Mouse (Mus musculus) forebrain, postnatal 0 days (tissue): Measurements from ENCODE around the gene Bend5. TPM values are rescaled to one million over a fixed set of nuclear protein-coding genes. Genes with fewer than 3 reads are reported as not detected.

Experiments used
- ATAC-seq: fragments of 200-750 bp; cut with Nextera tagmentation; 2 replicates; pipeline ENCODE4 v1.8.0; 2017; ENCODE audit warnings: mild to moderate bottlenecking, moderate library complexity
- DNase-seq: peaks from one replicate; pipeline ENCODE4 v3.0.0-alpha.2; 2015
- H3K27ac ChIP-seq: fragments of 300-500 bp; sonication (generic); 2 replicates; pipeline ENCODE4 v1.5.1; 2014; ENCODE audit warnings: low read depth, mild to moderate bottlenecking, antibody characterized with exemption, low read length, moderate library complexity, mixed read lengths
- H3K27me3 ChIP-seq: fragments of 300-500 bp; sonication (generic); 2 replicates; pipeline ENCODE4 v1.6.1; 2014; ENCODE audit warnings: mild to moderate bottlenecking, low read length, mixed read lengths; ENCODE audit not compliant: insufficient read depth
- H3K36me3 ChIP-seq: fragments of 300-500 bp; sonication (generic); 2 replicates; pipeline ENCODE4 v1.6.1; 2014; ENCODE audit warnings: mild to moderate bottlenecking, moderate library complexity; ENCODE audit not compliant: insufficient read depth
- H3K4me1 ChIP-seq: fragments of 300-500 bp; sonication (generic); 2 replicates; pipeline ENCODE4 v1.6.1; 2014; ENCODE audit warnings: antibody characterized with exemption; ENCODE audit not compliant: insufficient read depth
- H3K4me2 ChIP-seq: fragments of 300-500 bp; sonication (generic); 2 replicates; pipeline ENCODE4 v1.6.1; 2014; ENCODE audit warnings: low read depth, mild to moderate bottlenecking, moderate library complexity
- H3K4me3 ChIP-seq: fragments of 300-500 bp; sonication (generic); 2 replicates; pipeline ENCODE4 v1.5.1; 2014; ENCODE audit warnings: low read depth, low read length, mixed read lengths
- H3K9ac ChIP-seq: fragments of 300-500 bp; sonication (generic); 2 replicates; pipeline ENCODE4 v1.6.1; 2014; ENCODE audit warnings: mild to moderate bottlenecking
- H3K9me3 ChIP-seq: fragments of 300-500 bp; sonication (generic); 2 replicates; pipeline ENCODE4 v1.6.1; 2016; ENCODE audit warnings: low read length
- CTCF ChIP-seq: sonication (generic); IDR thresholded peaks from 2 replicates; pipeline ENCODE4 v1.5.1; 2016; ENCODE audit warnings: antibody characterized with exemption, control low read depth, low read depth
- WGBS: fragments of 180-500 bp; shearing (Covaris S2); extraction: QIAGEN DNeasy Blood & Tissue Kit; methylation state at CpG from one replicate; pipeline ENCODE4 v1.1.7; 2014; 5-methylcytosine and 5-hydroxymethylcytosine counted together
- polyA plus RNA-seq: library from polyadenylated mRNA; unstranded; fragments of >200 nt; fragmentation: Nextera tagmentation; extraction: Ambion mirVana; gene quantifications from 2 replicates; pipeline ENCODE4 v1.2.1, GENCODE M21; 2015
- total RNA-seq: library from RNA; depleted of rRNA; stranded (reverse); fragments of >200 nt; gene quantifications from 2 replicates; pipeline ENCODE4 v1.2.3, GENCODE M21; 2014

Gene Bend5
- total and polyA plus RNA-seq, 2 experiments from 2014 or later = 51.1 to 65.2 TPM

DNA sequence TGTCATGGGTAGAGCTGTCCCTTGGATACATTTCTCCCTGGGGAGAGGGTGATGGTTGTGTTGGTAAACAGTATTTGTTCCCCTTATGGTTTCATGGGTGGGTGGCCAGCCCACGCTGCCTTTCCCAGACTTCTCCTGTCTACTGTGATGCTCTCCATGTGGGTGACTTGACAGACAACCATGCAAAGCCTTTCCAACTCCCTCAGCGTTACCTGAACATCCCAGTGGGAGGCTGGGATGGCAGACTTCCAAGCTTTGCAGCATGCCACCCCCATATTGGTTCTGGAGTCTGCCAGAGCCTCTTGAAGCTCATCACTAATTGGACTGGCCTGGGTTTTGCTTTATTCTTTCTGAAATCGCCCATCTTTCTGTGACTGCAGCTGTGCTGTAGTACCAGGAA lies 83.9 kb downstream of the Bend5 start:
- no peaks in the 10 kb centered on the region for H3K4me1 ChIP-seq
- H3K4me2 ChIP-seq = no peak overlapping the region
- no peak overlapping the region for H3K4me3 ChIP-seq
- no peak overlapping the region for H3K27ac ChIP-seq
- no peak overlapping the region for H3K9ac ChIP-seq
- WGBS = 62% methylated on average over 3 of the region's 3 CpGs
- no peak for TF ChIP-seq CTCF
- ATAC-seq (no peak), DNase-seq (no peak)
- H3K36me3 ChIP-seq = no peaks in the 10 kb centered on the region
- no peaks in the 10 kb centered on the region for H3K9me3 ChIP-seq
- H3K27me3 ChIP-seq = no peaks in the 10 kb centered on the region

GRCm38 (mm10) chr4:111501441-111501840 lies 86.6 kb downstream of the Bend5 start:
- no peak for TF ChIP-seq CTCF

DNA sequence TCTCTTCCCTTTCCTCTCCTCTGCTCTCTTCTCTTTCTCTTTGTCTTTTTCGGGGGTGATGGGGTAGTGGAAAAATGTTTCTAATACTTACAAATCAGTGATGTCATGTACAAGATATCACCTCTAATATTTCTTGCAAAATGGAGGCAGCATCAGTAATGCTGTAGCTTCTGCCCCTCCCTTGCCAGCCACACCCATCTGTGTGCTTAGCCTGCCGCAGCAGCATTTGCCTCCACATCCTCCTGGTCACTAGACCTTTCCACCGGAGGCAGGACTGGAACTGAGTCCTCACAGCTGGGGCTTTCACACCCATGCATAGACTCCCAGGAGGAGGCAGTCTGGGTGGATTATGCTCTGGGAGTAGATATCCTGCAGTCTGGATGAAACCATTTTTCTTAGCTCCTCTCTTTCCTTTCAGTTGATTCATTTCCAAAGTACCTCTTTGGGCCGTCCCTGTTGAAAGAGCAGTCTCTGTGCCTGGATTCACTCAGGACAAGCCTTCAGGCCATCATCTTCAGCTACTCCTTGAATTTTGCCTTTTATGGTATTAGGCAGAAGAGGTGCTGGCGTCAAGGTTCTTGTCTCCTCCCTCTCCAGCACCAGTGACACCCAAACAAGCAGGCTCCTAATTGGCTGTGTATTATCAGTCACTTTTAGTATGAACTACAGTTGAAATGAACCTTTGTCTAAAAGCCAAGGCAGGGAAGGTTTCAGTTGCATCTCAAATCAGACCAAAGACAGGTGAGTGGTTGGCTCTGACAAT lies 88.3 kb downstream of the Bend5 start:
- no peaks in the 10 kb centered on the region for H3K9me3 ChIP-seq
- 85% methylated on average over 5 of the region's 5 CpGs for WGBS
- no peak for TF ChIP-seq CTCF

More at GRCm38 (mm10) chr4:111501441-111501840, 86.6 kb downstream of the Bend5 start:
- DNase-seq (no peak), ATAC-seq (no peak)
- no peaks in the 10 kb centered on the region for H3K36me3 ChIP-seq
- H3K4me2 ChIP-seq = no peak overlapping the region
- 93% methylated on average over 1 of the region's 1 CpGs for WGBS
- H3K4me3 ChIP-seq = no peak overlapping the region
- no peaks in the 10 kb centered on the region for H3K9me3 ChIP-seq
- no peak overlapping the region for H3K9ac ChIP-seq
- H3K27ac ChIP-seq = no peak overlapping the region
- no peaks in the 10 kb centered on the region for H3K27me3 ChIP-seq
- H3K4me1 ChIP-seq = no peaks in the 10 kb centered on the region

DNA sequence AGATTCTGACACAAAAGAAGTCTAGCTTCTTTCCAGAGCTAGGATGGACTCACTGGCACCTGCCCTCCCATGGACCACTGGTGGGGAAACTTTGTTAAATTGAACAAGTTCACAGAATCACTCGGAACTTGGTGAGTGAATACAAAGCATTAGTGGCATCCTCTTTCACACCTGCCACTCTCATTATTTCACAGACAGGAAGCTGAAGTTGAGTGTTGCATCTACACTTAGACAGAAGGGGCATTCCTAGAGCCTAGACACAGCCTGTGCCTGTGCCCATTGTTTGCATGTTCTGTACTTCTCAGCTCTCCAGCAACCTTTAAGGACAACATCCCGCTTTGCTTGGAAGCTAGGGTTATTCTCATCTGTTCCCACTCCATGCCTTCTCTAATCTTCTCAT lies 90.1 kb downstream of the Bend5 start:
- no peaks in the 10 kb centered on the region for H3K36me3 ChIP-seq
- H3K4me1 ChIP-seq = no peaks in the 10 kb centered on the region
- H3K27ac ChIP-seq = no peak overlapping the region
- DNase-seq (no peak), ATAC-seq (no peak)
- H3K9ac ChIP-seq = no peak overlapping the region
- WGBS = 81% methylated on average over 2 of the region's 2 CpGs
- TF ChIP-seq CTCF = no peak
- no peak overlapping the region for H3K4me2 ChIP-seq
- no peaks in the 10 kb centered on the region for H3K27me3 ChIP-seq
- H3K9me3 ChIP-seq = no peaks in the 10 kb centered on the region
- no peak overlapping the region for H3K4me3 ChIP-seq

More for the DNA sequence above, 88.3 kb downstream of the Bend5 start:
- DNase-seq (no peak), ATAC-seq (no peak)
- no peak overlapping the region for H3K27ac ChIP-seq
- no peaks in the 10 kb centered on the region for H3K4me1 ChIP-seq
- no peak overlapping the region for H3K4me2 ChIP-seq
- no peaks in the 10 kb centered on the region for H3K27me3 ChIP-seq
- H3K36me3 ChIP-seq = no peaks in the 10 kb centered on the region
- H3K9ac ChIP-seq = no peak overlapping the region
- no peak overlapping the region for H3K4me3 ChIP-seq
